8 mouse cellular contexts compared by ENCODE assay signal in the genomic region with DNA sequence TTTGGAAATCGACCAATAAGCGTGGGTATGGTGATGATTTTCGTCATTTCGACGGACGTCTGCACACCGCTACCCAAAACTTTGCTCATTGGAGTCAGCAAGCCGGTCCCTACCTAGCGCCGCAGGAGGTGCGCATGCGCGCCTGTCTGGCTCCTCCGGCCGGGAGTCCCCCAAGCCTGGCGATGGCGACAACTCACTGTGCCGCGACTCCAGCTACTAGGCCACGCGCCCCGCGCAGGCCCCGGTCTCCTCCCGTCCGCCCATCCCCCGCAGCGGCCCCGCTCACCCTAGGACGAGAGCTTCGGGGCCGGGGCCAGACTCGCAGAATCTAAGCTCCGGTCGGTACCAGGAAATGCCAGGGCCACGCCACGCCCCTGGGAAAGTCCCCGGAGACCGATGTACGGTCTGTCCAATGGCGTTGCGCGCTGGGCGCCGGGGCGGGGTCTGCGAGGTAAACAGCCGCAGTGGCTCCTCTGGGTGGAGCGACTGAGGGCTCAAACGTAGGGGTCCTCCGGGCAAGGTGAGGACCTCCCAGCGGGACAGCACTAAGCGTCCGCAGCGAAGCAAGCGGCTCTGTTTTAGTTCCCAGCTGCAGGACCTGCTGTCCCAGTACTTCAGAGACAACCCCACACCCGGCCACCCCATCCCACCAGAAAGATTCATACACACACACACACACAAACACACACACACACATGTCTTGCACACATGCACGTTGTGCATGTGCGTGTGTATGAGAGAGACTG. TPM values are rescaled to one million over a fixed set of nuclear protein-coding genes. Genes with fewer than 3 reads are reported as not detected.
DNase-seq lines count a peak whose midpoint lies in the region; ATAC-seq and TF ChIP-seq lines count a peak whose summit lies in the region.

No protein-coding gene starts in this region.

- peak; percentile 75 for TF ChIP-seq POLR2A in CH12.LX (IDR thresholded peaks at IDR 0.05; ENCODE audit: low read depth, low read length)
- peak; percentile 42 for TF ChIP-seq POLR2A in testis, adult 2 months (IDR thresholded peaks at IDR 0.05; ENCODE audit: control insufficient read depth, low read depth, low read length)

- peaks cover 15 to 41% of the 10 kb centered on the region in 2 experiments for H3K36me3 ChIP-seq in CH12.LX (replicated peaks in 1 of 2; ENCODE audit: control insufficient read depth in 1 of 2, insufficient read depth in 1 of 2, low read length in 1 of 2)
- no peaks in the 10 kb centered on the region for H3K36me3 ChIP-seq in forebrain, embryonic 12.5 days (replicated peaks)
- no peaks in the 10 kb centered on the region for H3K36me3 ChIP-seq in heart, postnatal 0 days (replicated peaks; ENCODE audit: control insufficient read depth, insufficient read depth, low read length)
- H3K36me3 ChIP-seq in liver, embryonic 16.5 days (ENCODE audit: control insufficient read depth, insufficient read depth) = no peaks in the 10 kb centered on the region
- H3K36me3 ChIP-seq in neural tube, embryonic 13.5 days = no peaks in the 10 kb centered on the region
- H3K36me3 ChIP-seq in testis, adult 2 months (ENCODE audit: control insufficient read depth, insufficient read depth, low read length) = no peaks in the 10 kb centered on the region

- dilution Hi-C loops in CH12.LX (cut with MboI; ENCODE audit: extremely low pct_ligation_motif_present, extremely low pct_unique_long_range_greater_than_20kb, low sequenced_read_pairs) = no loop called here

- H3K27ac ChIP-seq in CH12.LX (ENCODE audit: insufficient read depth, low read depth) = peak overlapping the region; percentile 70
- H3K27ac ChIP-seq in forebrain, embryonic 12.5 days = peak overlapping the region; percentile 91
- H3K27ac ChIP-seq in heart, postnatal 0 days (ENCODE audit: low read depth) = peak overlapping the region; percentile 83
- H3K27ac ChIP-seq in liver, embryonic 16.5 days (ENCODE audit: low read length) = peak overlapping the region; percentile 91
- H3K27ac ChIP-seq in neural tube, embryonic 13.5 days (replicated peaks) = peak overlapping the region; percentile 83
- H3K27ac ChIP-seq in testis, adult 2 months (ENCODE audit: control insufficient read depth, insufficient read depth, low read depth, low read length) = peak overlapping the region; percentile 80

- peaks cover 84% of the 10 kb centered on the region for H3K79me2 ChIP-seq in CH12.LX (replicated peaks; ENCODE audit: control insufficient read depth, extremely low read depth, insufficient read depth, poor library complexity, severe bottlenecking)

- TF ChIP-seq CTCF in CH12.LX (conservative IDR thresholded peaks at IDR 0.05 in 1 of 2, IDR thresholded peaks at IDR 0.05 in 1 of 2; ENCODE audit: low read depth in 2 of 2, low read length in 2 of 2) = 0 out of 4 replicates have a peak, but pooled peaks of 1 of the 2 experiments have one; percentile 7
- TF ChIP-seq CTCF in heart, postnatal 0 days (IDR thresholded peaks at IDR 0.05; ENCODE audit: low read depth) = no peak
- 0 out of 2 replicates have a peak, but pooled peaks have one; percentile 11 for TF ChIP-seq CTCF in testis, adult 2 months (IDR thresholded peaks at IDR 0.05; ENCODE audit: control insufficient read depth, insufficient read depth, insufficient replicate concordance, low read depth, low read length)

- peak overlapping the region; percentile 75 for H3K4me2 ChIP-seq in CH12.LX (ENCODE audit: insufficient read depth, low read depth, poor library complexity, severe bottlenecking)
- peak overlapping the region; percentile 68 for H3K4me2 ChIP-seq in forebrain, embryonic 12.5 days
- peak overlapping the region; percentile 64 for H3K4me2 ChIP-seq in heart, postnatal 0 days (ENCODE audit: low read depth, low read length)
- H3K4me2 ChIP-seq in liver, embryonic 16.5 days (ENCODE audit: low read depth, low read length) = peak overlapping the region; percentile 66
- H3K4me2 ChIP-seq in neural tube, embryonic 13.5 days = peak overlapping the region; percentile 61

- H3K9me3 ChIP-seq in CH12.LX (replicated peaks; ENCODE audit: low read length) = no peaks in the 10 kb centered on the region
- no peaks in the 10 kb centered on the region for H3K9me3 ChIP-seq in forebrain, embryonic 12.5 days
- H3K9me3 ChIP-seq in heart, postnatal 0 days (replicated peaks; ENCODE audit: control insufficient read depth, low read length) = no peaks in the 10 kb centered on the region
- H3K9me3 ChIP-seq in liver, embryonic 16.5 days (replicated peaks; ENCODE audit: control insufficient read depth, low read length) = no peaks in the 10 kb centered on the region
- no peaks in the 10 kb centered on the region for H3K9me3 ChIP-seq in neural tube, embryonic 13.5 days

- H3K27me3 ChIP-seq in CH12.LX (replicated peaks) = no peaks in the 10 kb centered on the region
- no peaks in the 10 kb centered on the region for H3K27me3 ChIP-seq in forebrain, embryonic 12.5 days
- no peaks in the 10 kb centered on the region for H3K27me3 ChIP-seq in heart, postnatal 0 days (ENCODE audit: control insufficient read depth, insufficient read depth, low read length)
- no peaks in the 10 kb centered on the region for H3K27me3 ChIP-seq in liver, embryonic 16.5 days (ENCODE audit: control insufficient read depth, insufficient read depth, low read depth, low read length)
- H3K27me3 ChIP-seq in neural tube, embryonic 13.5 days = 0 out of 2 replicates have a peak, but pooled peaks cover 13% of the 10 kb centered on the region
- H3K27me3 ChIP-seq in testis, adult 2 months (ENCODE audit: control insufficient read depth, insufficient read depth, low read length) = no peaks in the 10 kb centered on the region

- no peak for TF ChIP-seq EP300 in CH12.LX (IDR thresholded peaks at IDR 0.05; ENCODE audit: low read length)
- no peak for TF ChIP-seq EP300 in heart, postnatal 0 days (IDR thresholded peaks at IDR 0.05; ENCODE audit: low read depth)

- H3K4me1 ChIP-seq in CH12.LX (ENCODE audit: control insufficient read depth in 1 of 2, insufficient read depth in 2 of 2) = peaks cover 41 to 89% of the 10 kb centered on the region in 2 experiments
- peaks cover 15% of the 10 kb centered on the region for H3K4me1 ChIP-seq in forebrain, embryonic 12.5 days
- peaks cover 22% of the 10 kb centered on the region for H3K4me1 ChIP-seq in heart, postnatal 0 days (ENCODE audit: control insufficient read depth, insufficient read depth)
- H3K4me1 ChIP-seq in liver, embryonic 16.5 days (ENCODE audit: control insufficient read depth, low read depth, low read length) = peaks cover 17% of the 10 kb centered on the region
- peaks cover 20% of the 10 kb centered on the region for H3K4me1 ChIP-seq in neural tube, embryonic 13.5 days (replicated peaks)
- peaks cover 3% of the 10 kb centered on the region for H3K4me1 ChIP-seq in testis, adult 2 months (ENCODE audit: control insufficient read depth, insufficient read depth, low read length)

- peak; percentile 98 for DNase-seq in CH12.LX (ENCODE audit: extremely low read depth)
- peak; percentile 95 for DNase-seq in c-Kit-positive CD71-positive TER-119-negative erythroid progenitor cells, embryonic 14.5 days (ENCODE audit: low read depth)
- peak; percentile 96 for DNase-seq in heart, postnatal 0 days (ENCODE audit: low spot score)
- DNase-seq in kidney, postnatal 4 days = peak; percentile 99 to 100

- H3K4me3 ChIP-seq in CH12.LX (replicated peaks in 1 of 3; ENCODE audit: low read depth in 2 of 3, low read length in 2 of 3, poor library complexity in 1 of 3) = peak overlapping the region; percentile 62 to 86 (median 63)
- peak overlapping the region; percentile 91 for H3K4me3 ChIP-seq in forebrain, embryonic 12.5 days (replicated peaks)
- peak overlapping the region; percentile 62 for H3K4me3 ChIP-seq in heart, postnatal 0 days (ENCODE audit: low read depth, low read length)
- H3K4me3 ChIP-seq in liver, embryonic 16.5 days (ENCODE audit: low read depth, low read length) = peak overlapping the region; percentile 87
- H3K4me3 ChIP-seq in neural tube, embryonic 13.5 days = peak overlapping the region; percentile 66
- peak overlapping the region; percentile 93 for H3K4me3 ChIP-seq in testis, adult 2 months (ENCODE audit: control insufficient read depth, low read depth, low read length)

- ATAC-seq in forebrain, embryonic 12.5 days (ENCODE audit: low FRiP score) = peak; percentile 99
- peak; percentile 97 for ATAC-seq in heart, postnatal 0 days (ENCODE audit: insufficient read depth, low read depth)
- peak; percentile 98 for ATAC-seq in liver, embryonic 16.5 days (ENCODE audit: low read depth)
- peak; percentile 99 for ATAC-seq in neural tube, embryonic 13.5 days (ENCODE audit: low read depth)

- under 1% methylated on average over 58 of the region's 59 CpGs for WGBS in forebrain, embryonic 12.5 days
- WGBS in heart, postnatal 0 days = under 1% methylated on average over 59 of the region's 59 CpGs
- under 1% methylated on average over 59 of the region's 59 CpGs for WGBS in liver, embryonic 16.5 days (ENCODE audit: insufficient replicate concordance)
- WGBS in neural tube, embryonic 13.5 days = under 1% methylated on average over 59 of the region's 59 CpGs

- no peak; the same call in 1 of the 2 replicates for TF ChIP-seq RAD21 in CH12.LX (IDR thresholded peaks at IDR 0.05; ENCODE audit: low read depth, low read length)

- in situ Hi-C loops in CH12.LX (cut with MboI; ENCODE audit: low pct_ligation_motif_present, low pct_unique_long_range_greater_than_20kb, low sequenced_read_pairs) = no loop called here

- H3K9ac ChIP-seq in CH12.LX (ENCODE audit: insufficient read depth, low read depth) = peak overlapping the region; percentile 58
- H3K9ac ChIP-seq in forebrain, embryonic 12.5 days = peak overlapping the region; percentile 73
- peak overlapping the region; percentile 58 for H3K9ac ChIP-seq in heart, postnatal 0 days (replicated peaks; ENCODE audit: low read depth, low read length)
- H3K9ac ChIP-seq in liver, embryonic 16.5 days (ENCODE audit: low read depth, low read length) = peak overlapping the region; percentile 92
- H3K9ac ChIP-seq in neural tube, embryonic 13.5 days = peak overlapping the region; percentile 83

RNA-seq across cellular contexts. Expression of a gene that starts 6.8 kb away (rescaled TPM):
- total RNA-seq in CH12.LX (2012; rRNA removed) = 67.8 and 76.2 TPM in 2 replicates
- total RNA-seq in CH12.LX (2014; rRNA removed) = 34.9 and 36.1 TPM in 2 replicates
- 134 and 137 TPM in 2 replicates for polyA plus RNA-seq in CH12.LX (2012; ENCODE audit: insufficient read length, low read depth)
- polyA plus RNA-seq in forebrain, embryonic 12.5 days (2016; fragmentation: Nextera tagmentation; extraction: Ambion mirVana) = 9.8 and 12.1 TPM in 2 replicates
- total RNA-seq in heart, postnatal 0 days (2014; rRNA removed; ENCODE audit: low replicate concordance) = 16.6 and 19.9 TPM in 2 replicates
- 19.7 and 22.7 TPM in 2 replicates for polyA plus RNA-seq in heart, postnatal 0 days (2015; fragmentation: Nextera tagmentation; extraction: Ambion mirVana)
- 5.2 and 6.5 TPM in 2 replicates for polyA plus RNA-seq in liver, embryonic 16.5 days (2015; fragmentation: Nextera tagmentation; extraction: Ambion mirVana)
- 16.1 and 17.3 TPM in 2 replicates for polyA plus RNA-seq in neural tube, embryonic 13.5 days (2015; fragmentation: Nextera tagmentation; extraction: Ambion mirVana)
- polyA plus RNA-seq in testis, adult 2 months (2012; rRNA removed) = 5.4 and 7.2 TPM in 2 replicates

RNA-seq across cellular contexts. Expression of a gene that starts 53.7 kb away (rescaled TPM):
- total RNA-seq in CH12.LX (2012; rRNA removed) (0.25 TPM in 1 of 2 replicates, not detected in the other), CH12.LX (2014; rRNA removed) (not detected in 2 replicates)
- polyA plus RNA-seq in CH12.LX (2012; ENCODE audit: insufficient read length, low read depth) = 0.63 and 0.90 TPM in 2 replicates
- 33.9 and 37.6 TPM in 2 replicates for polyA plus RNA-seq in forebrain, embryonic 12.5 days (2016; fragmentation: Nextera tagmentation; extraction: Ambion mirVana)
- 114 and 243 TPM in 2 replicates for total RNA-seq in heart, postnatal 0 days (2014; rRNA removed; ENCODE audit: low replicate concordance)
- 788 and 904 TPM in 2 replicates for polyA plus RNA-seq in heart, postnatal 0 days (2015; fragmentation: Nextera tagmentation; extraction: Ambion mirVana)
- 39.1 and 45.2 TPM in 2 replicates for polyA plus RNA-seq in liver, embryonic 16.5 days (2015; fragmentation: Nextera tagmentation; extraction: Ambion mirVana)
- 67.2 and 71.8 TPM in 2 replicates for polyA plus RNA-seq in neural tube, embryonic 13.5 days (2015; fragmentation: Nextera tagmentation; extraction: Ambion mirVana)
- polyA plus RNA-seq in testis, adult 2 months (2012; rRNA removed) = 13.0 and 145 TPM in 2 replicates

Comparison
In these comparisons a context has a peak if more than half of its experiments do, and no peak if none do; other contexts are left out.
1. Peak in every context shown above with its lines: DNase-seq, ATAC-seq, H3K4me3 ChIP-seq and H3K27ac ChIP-seq.